Mouse (Mus musculus) heart, embryonic 16.5 days (tissue): Measurements from ENCODE around the gene B3galt1. TPM values are rescaled to one million over a fixed set of nuclear protein-coding genes. Genes with fewer than 3 reads are reported as not detected.

Source experiments
- ATAC-seq: fragments of 200-750 bp; cut with Nextera tagmentation; replicated peaks from 2 replicates; pipeline ENCODE4 v1.8.0; 2017; ENCODE audit warnings: moderate number of reproducible peaks; ENCODE audit not compliant: insufficient read depth, low FRiP score; ENCODE audit errors: extremely low read depth
- H3K27ac ChIP-seq: fragments of 300-500 bp; sonication (generic); 2 replicates; pipeline ENCODE4 v1.5.1; 2014; ENCODE audit warnings: mild to moderate bottlenecking, low read length, control low read depth, moderate library complexity
- H3K27me3 ChIP-seq: fragments of 300-500 bp; sonication (generic); 2 replicates; pipeline ENCODE4 v1.6.1; 2014; ENCODE audit warnings: low read length, mixed read lengths; ENCODE audit not compliant: control insufficient read depth, insufficient read depth
- H3K36me3 ChIP-seq: fragments of 300-500 bp; sonication (generic); 2 replicates; pipeline ENCODE4 v1.6.1; 2014; ENCODE audit not compliant: control insufficient read depth, insufficient read depth
- H3K4me1 ChIP-seq: fragments of 300-500 bp; sonication (generic); 2 replicates; pipeline ENCODE4 v1.6.1; 2014; ENCODE audit warnings: low read length, mixed read lengths; ENCODE audit not compliant: control insufficient read depth, insufficient read depth
- H3K4me2 ChIP-seq: fragments of 300-500 bp; sonication (generic); 2 replicates; pipeline ENCODE4 v1.6.1; 2014; ENCODE audit warnings: low read depth, mild to moderate bottlenecking, control low read depth, low read length
- H3K4me3 ChIP-seq: fragments of 300-500 bp; sonication (generic); 2 replicates; pipeline ENCODE4 v1.5.1; 2014; ENCODE audit warnings: mild to moderate bottlenecking, control low read depth, low read length
- H3K9ac ChIP-seq: fragments of 300-500 bp; sonication (generic); 2 replicates; pipeline ENCODE4 v1.6.1; 2014; ENCODE audit warnings: low read length, control low read depth
- H3K9me3 ChIP-seq: fragments of 300-500 bp; sonication (generic); replicated peaks from 2 replicates; pipeline ENCODE4 v1.6.1; 2016; ENCODE audit warnings: low read length; ENCODE audit not compliant: control insufficient read depth
- WGBS: fragments of 180-500 bp; shearing (Covaris S2); extraction: QIAGEN DNeasy Blood & Tissue Kit; methylation state at CpG from one replicate; pipeline ENCODE4 v1.1.7; 2014; 5-methylcytosine and 5-hydroxymethylcytosine counted together
- polyA plus RNA-seq: library from polyadenylated mRNA; unstranded; fragments of >200 nt; fragmentation: Nextera tagmentation; extraction: Ambion mirVana; gene quantifications from 2 replicates; pipeline ENCODE4 v1.2.1, GENCODE M21; 2015

Gene B3galt1
- polyA plus RNA-seq, 1 experiment from 2014 or later, result 5.7 TPM

- no peak overlapping the region for H3K4me2 ChIP-seq
- no peak overlapping the region for H3K4me3 ChIP-seq
- WGBS, result 77% methylated on average over 3 of the region's 3 CpGs
- no peak for ATAC-seq
- H3K27ac ChIP-seq, result no peak overlapping the region
- no peaks in the 10 kb centered on the region for H3K36me3 ChIP-seq
- H3K9ac ChIP-seq, result no peak overlapping the region
- H3K27me3 ChIP-seq, result no peaks in the 10 kb centered on the region
- no peaks in the 10 kb centered on the region for H3K4me1 ChIP-seq
- H3K9me3 ChIP-seq, result no peaks in the 10 kb centered on the region
These were observed 382.7 kb downstream of the B3galt1 start for GRCm38 (mm10) chr2:67948408-67948807.

GRCm38 (mm10) chr2:67956182-67956581, 390.5 kb downstream of the B3galt1 start:
- H3K27ac ChIP-seq, result no peak overlapping the region
- 88% methylated on average over 4 of the region's 4 CpGs for WGBS
- H3K36me3 ChIP-seq, result no peaks in the 10 kb centered on the region
- H3K4me2 ChIP-seq, result no peak overlapping the region
- no peak for ATAC-seq
- H3K27me3 ChIP-seq, result no peaks in the 10 kb centered on the region
- no peak overlapping the region for H3K4me3 ChIP-seq
- H3K4me1 ChIP-seq, result no peaks in the 10 kb centered on the region
- no peaks in the 10 kb centered on the region for H3K9me3 ChIP-seq
- H3K9ac ChIP-seq, result no peak overlapping the region

- Histone ChIP-seq H3K27ac (no peak overlapping the region), H3K9ac (no peak overlapping the region), H3K9me3 (no peaks in the 10 kb centered on the region), H3K4me1 (no peaks in the 10 kb centered on the region), H3K4me2 (no peak overlapping the region), H3K4me3 (no peak overlapping the region), H3K36me3 (no peaks in the 10 kb centered on the region), H3K27me3 (no peaks in the 10 kb centered on the region)
- ATAC-seq, result no peak
- WGBS, result 67% methylated on average over 2 of the region's 2 CpGs
These were observed 391.9 kb downstream of the B3galt1 start for GRCm38 (mm10) chr2:67957561-67957960.

- 49% methylated on average over 2 of the region's 2 CpGs for WGBS
- Histone ChIP-seq H3K27ac (no peak overlapping the region), H3K4me3 (no peak overlapping the region), H3K4me1 (no peaks in the 10 kb centered on the region), H3K4me2 (no peak overlapping the region), H3K27me3 (no peaks in the 10 kb centered on the region), H3K9ac (no peak overlapping the region), H3K9me3 (no peaks in the 10 kb centered on the region), H3K36me3 (no peaks in the 10 kb centered on the region)
- no peak for ATAC-seq
These were observed 395.0 kb downstream of the B3galt1 start for GRCm38 (mm10) chr2:67960711-67961110.

GRCm38 (mm10) chr2:67968812-67969211, 403.1 kb downstream of the B3galt1 start:
- no peaks in the 10 kb centered on the region for H3K4me1 ChIP-seq
- no peak for ATAC-seq
- H3K9me3 ChIP-seq, result no peaks in the 10 kb centered on the region

GRCm38 (mm10) chr2:67971091-67971490, 405.4 kb downstream of the B3galt1 start:
- Histone ChIP-seq H3K36me3 (no peaks in the 10 kb centered on the region), H3K4me2 (no peak overlapping the region), H3K9me3 (no peaks in the 10 kb centered on the region), H3K9ac (no peak overlapping the region), H3K27ac (no peak overlapping the region), H3K4me1 (no peaks in the 10 kb centered on the region), H3K4me3 (no peak overlapping the region), H3K27me3 (no peaks in the 10 kb centered on the region)
- ATAC-seq, result no peak
- 79% methylated on average over 7 of the region's 7 CpGs for WGBS

More at GRCm38 (mm10) chr2:67968812-67969211, 403.1 kb downstream of the B3galt1 start:
- Histone ChIP-seq H3K4me3 (no peak overlapping the region), H3K36me3 (no peaks in the 10 kb centered on the region), H3K9ac (no peak overlapping the region), H3K4me2 (no peak overlapping the region), H3K27ac (no peak overlapping the region), H3K27me3 (no peaks in the 10 kb centered on the region)

- Histone ChIP-seq H3K9me3 (no peaks in the 10 kb centered on the region), H3K27me3 (no peaks in the 10 kb centered on the region), H3K36me3 (no peaks in the 10 kb centered on the region), H3K4me1 (no peaks in the 10 kb centered on the region), H3K4me3 (no peak overlapping the region), H3K4me2 (no peak overlapping the region), H3K27ac (no peak overlapping the region), H3K9ac (no peak overlapping the region)
- WGBS, result 74% methylated on average over 6 of the region's 6 CpGs
- no peak for ATAC-seq
These were observed 405.9 kb downstream of the B3galt1 start for GRCm38 (mm10) chr2:67971576-67971975.

GRCm38 (mm10) chr2:67975764-67976163, 410.1 kb downstream of the B3galt1 start:
- Histone ChIP-seq H3K4me3 (no peak overlapping the region), H3K36me3 (no peaks in the 10 kb centered on the region), H3K9me3 (no peaks in the 10 kb centered on the region), H3K27me3 (no peaks in the 10 kb centered on the region), H3K27ac (no peak overlapping the region), H3K4me2 (no peak overlapping the region), H3K9ac (no peak overlapping the region), H3K4me1 (no peaks in the 10 kb centered on the region)
- no peak for ATAC-seq

- H3K27ac ChIP-seq, result no peak overlapping the region
These were observed 410.8 kb downstream of the B3galt1 start for GRCm38 (mm10) chr2:67976488-67976887.

More at GRCm38 (mm10) chr2:67976488-67976887, 410.8 kb downstream of the B3galt1 start:
- no peak overlapping the region for H3K9ac ChIP-seq
- H3K27me3 ChIP-seq, result no peaks in the 10 kb centered on the region
- WGBS, result 90% methylated on average over 4 of the region's 4 CpGs
- H3K36me3 ChIP-seq, result no peaks in the 10 kb centered on the region
- no peak overlapping the region for H3K4me3 ChIP-seq
- H3K9me3 ChIP-seq, result no peaks in the 10 kb centered on the region
- no peak overlapping the region for H3K4me2 ChIP-seq
- H3K4me1 ChIP-seq, result no peaks in the 10 kb centered on the region
- ATAC-seq, result no peak
